Mouse (Mus musculus) erythroblast, embryonic 14.5 days (primary cell): ENCODE data around the gene Prss12.

ENCODE experiments used
- GATA1 ChIP-seq: IDR thresholded peaks from 2 replicates; pipeline ENCODE4 v1.6.1; 2012; ENCODE audit warnings: low read length, inconsistent platforms, mixed read lengths
- TAL1 ChIP-seq: IDR thresholded peaks from 3 replicates; pipeline ENCODE4 v1.6.1; 2012; ENCODE audit warnings: low read length, inconsistent platforms, mixed read lengths

- TF ChIP-seq GATA1 (no peak), TAL1 (no peak)
These were observed 60.9 kb downstream of the Prss12 start for GRCm38 (mm10) chr3:123507663-123508055.
